Mouse (Mus musculus) forebrain, embryonic 16.5 days (tissue): ENCODE results near the gene Ace2. TPM values are rescaled to one million over a fixed set of nuclear protein-coding genes. Genes with fewer than 3 reads are reported as not detected.

Experiments
- ATAC-seq: fragments of 200-750 bp; cut with Nextera tagmentation; 2 replicates; pipeline ENCODE4 v1.8.0; 2017; ENCODE audit warnings: mild to moderate bottlenecking, moderate library complexity
- H3K27ac ChIP-seq: fragments of 300-500 bp; sonication (generic); 2 replicates; pipeline ENCODE4 v1.5.1; 2014; ENCODE audit warnings: low read length, control low read depth
- H3K27me3 ChIP-seq: fragments of 300-500 bp; sonication (generic); replicated peaks from 2 replicates; pipeline ENCODE4 v1.6.1; 2014; ENCODE audit warnings: low read length; ENCODE audit not compliant: control insufficient read depth, insufficient read depth
- H3K36me3 ChIP-seq: fragments of 300-500 bp; sonication (generic); 2 replicates; pipeline ENCODE4 v1.6.1; 2014; ENCODE audit not compliant: control insufficient read depth, insufficient read depth
- H3K4me1 ChIP-seq: fragments of 300-500 bp; sonication (generic); replicated peaks from 2 replicates; pipeline ENCODE4 v1.6.1; 2014; ENCODE audit warnings: low read length; ENCODE audit not compliant: control insufficient read depth, insufficient read depth
- H3K4me2 ChIP-seq: fragments of 300-500 bp; sonication (generic); 2 replicates; pipeline ENCODE4 v1.6.1; 2014; ENCODE audit warnings: mild to moderate bottlenecking, low read length, control low read depth
- H3K4me3 ChIP-seq: fragments of 300-500 bp; sonication (generic); replicated peaks from 2 replicates; pipeline ENCODE4 v1.5.1; 2014; ENCODE audit warnings: mild to moderate bottlenecking, low read length, control low read depth
- H3K9ac ChIP-seq: fragments of 300-500 bp; sonication (generic); replicated peaks from 2 replicates; pipeline ENCODE4 v1.6.1; 2014; ENCODE audit warnings: low read depth, low read length, control low read depth
- H3K9me3 ChIP-seq: fragments of 300-500 bp; sonication (generic); 2 replicates; pipeline ENCODE4 v1.6.1; 2016; ENCODE audit warnings: low read length; ENCODE audit not compliant: control insufficient read depth
- WGBS: fragments of 180-500 bp; shearing (Covaris S2); extraction: QIAGEN DNeasy Blood & Tissue Kit; methylation state at CpG from one replicate; pipeline ENCODE4 v1.1.7; 2014; 5-methylcytosine and 5-hydroxymethylcytosine counted together
- polyA plus RNA-seq: library from polyadenylated mRNA; unstranded; fragments of >200 nt; fragmentation: Nextera tagmentation; extraction: Ambion mirVana; gene quantifications from 2 replicates; pipeline ENCODE4 v1.2.1, GENCODE M21; 2015

The Ace2 gene
- polyA plus RNA-seq, 1 experiment from 2014 or later, result not detected

DNA sequence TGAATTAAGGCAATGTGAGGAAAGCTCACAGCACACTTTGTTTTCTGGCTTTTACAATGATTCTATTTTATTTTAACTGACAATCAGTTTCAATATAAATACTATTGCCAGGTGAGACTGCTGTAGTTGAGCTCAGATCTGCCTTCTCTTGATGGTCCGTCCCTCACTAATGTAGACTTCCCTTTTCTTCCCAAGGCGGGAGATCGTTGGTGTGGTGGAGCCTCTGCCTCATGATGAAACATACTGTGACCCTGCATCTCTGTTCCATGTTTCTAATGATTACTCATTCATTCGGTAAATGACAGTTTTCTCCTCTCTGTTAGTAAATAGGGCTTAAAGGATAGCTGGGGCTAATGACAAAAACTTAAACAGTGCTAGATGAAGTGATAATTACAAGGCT lies 34.7 kb downstream of the Ace2 start:
- H3K9me3 ChIP-seq, result no peaks in the 10 kb centered on the region
- 87% methylated on average over 4 of the region's 4 CpGs for WGBS
- no peaks in the 10 kb centered on the region for H3K36me3 ChIP-seq
- H3K4me3 ChIP-seq, result no peak overlapping the region
- ATAC-seq, result no peak
- H3K9ac ChIP-seq, result no peak overlapping the region
- no peaks in the 10 kb centered on the region for H3K4me1 ChIP-seq
- H3K27ac ChIP-seq, result no peak overlapping the region
- 0 out of 2 replicates have a peak, but pooled peaks cover 3% of the 10 kb centered on the region for H3K27me3 ChIP-seq
- no peak overlapping the region for H3K4me2 ChIP-seq

DNA sequence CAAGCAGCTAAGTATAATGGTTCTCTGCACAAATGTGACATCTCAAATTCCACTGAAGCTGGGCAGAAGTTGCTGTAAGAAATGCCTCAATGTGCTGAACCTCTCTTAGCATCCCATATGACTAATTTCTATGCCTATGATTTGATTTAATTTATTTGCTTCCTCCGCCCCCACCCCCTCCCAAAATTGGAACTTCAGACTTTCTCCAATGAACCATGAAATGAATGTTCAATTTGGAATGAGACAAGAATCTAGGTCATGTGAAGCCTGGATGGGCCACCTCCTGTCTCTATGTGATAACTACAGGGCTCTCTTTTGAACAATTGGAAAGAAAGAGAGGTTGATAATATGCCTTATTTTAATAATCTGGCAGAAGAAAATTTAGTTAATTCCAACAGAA lies 36.2 kb downstream of the Ace2 start:
- H3K4me2 ChIP-seq, result no peak overlapping the region
- 0 out of 2 replicates have a peak, but pooled peaks cover 3% of the 10 kb centered on the region for H3K27me3 ChIP-seq
- no peaks in the 10 kb centered on the region for H3K9me3 ChIP-seq
- 100% methylated on average over 1 of the region's 1 CpGs for WGBS
- no peak for ATAC-seq
- no peaks in the 10 kb centered on the region for H3K36me3 ChIP-seq
- no peak overlapping the region for H3K27ac ChIP-seq
- no peak overlapping the region for H3K4me3 ChIP-seq
- no peak overlapping the region for H3K9ac ChIP-seq
- H3K4me1 ChIP-seq, result no peaks in the 10 kb centered on the region

DNA sequence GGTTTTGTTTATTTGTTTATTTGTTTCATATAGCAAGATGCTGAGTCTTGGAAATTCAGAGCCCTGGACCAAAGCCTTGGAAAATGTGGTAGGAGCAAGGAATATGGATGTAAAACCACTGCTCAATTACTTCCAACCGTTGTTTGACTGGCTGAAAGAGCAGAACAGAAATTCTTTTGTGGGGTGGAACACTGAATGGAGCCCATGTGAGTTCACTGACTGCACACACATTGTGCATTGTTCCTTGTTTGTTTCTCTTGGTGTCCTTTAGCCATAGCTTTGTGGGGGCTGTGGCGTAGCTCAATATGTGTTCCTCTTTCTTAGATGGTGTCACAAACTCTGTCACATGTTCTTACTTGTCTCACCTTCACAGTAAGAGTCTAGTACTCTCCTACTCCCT lies 36.6 kb downstream of the Ace2 start:
- Histone ChIP-seq H3K4me1 (no peaks in the 10 kb centered on the region), H3K9me3 (no peaks in the 10 kb centered on the region), H3K27ac (no peak overlapping the region), H3K36me3 (no peaks in the 10 kb centered on the region), H3K4me3 (no peak overlapping the region), H3K27me3 (0 out of 2 replicates have a peak, but pooled peaks cover 3% of the 10 kb centered on the region), H3K9ac (no peak overlapping the region), H3K4me2 (no peak overlapping the region)
- ATAC-seq, result no peak
- WGBS, result 53% methylated on average over 2 of the region's 2 CpGs

DNA sequence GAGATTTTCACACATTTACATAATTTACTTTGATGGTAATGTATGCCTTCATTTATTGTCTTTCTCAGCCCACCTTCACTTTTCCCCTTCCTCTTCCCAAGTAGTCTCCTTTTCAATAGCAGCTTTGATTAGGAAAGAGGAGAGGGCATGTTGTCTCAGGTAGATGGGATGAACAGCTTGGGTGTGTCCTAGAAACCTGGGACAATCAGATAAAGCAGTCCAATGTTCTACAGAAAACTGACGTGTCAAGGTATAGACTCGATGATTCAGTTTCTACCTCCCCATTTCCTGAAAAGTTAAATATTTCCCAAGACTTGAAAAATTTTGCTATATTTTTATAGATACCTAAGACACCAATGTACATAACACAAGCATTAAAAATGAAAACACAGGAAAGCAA lies 39.7 kb downstream of the Ace2 start:
- no peaks in the 10 kb centered on the region for H3K4me1 ChIP-seq
- 78% methylated on average over 2 of the region's 2 CpGs for WGBS
- no peak overlapping the region for H3K27ac ChIP-seq
- H3K4me3 ChIP-seq, result no peak overlapping the region
- H3K9me3 ChIP-seq, result no peaks in the 10 kb centered on the region
- ATAC-seq, result no peak
- H3K36me3 ChIP-seq, result no peaks in the 10 kb centered on the region
- no peak overlapping the region for H3K4me2 ChIP-seq
- H3K27me3 ChIP-seq, result 0 out of 2 replicates have a peak, but pooled peaks cover 3% of the 10 kb centered on the region
- no peak overlapping the region for H3K9ac ChIP-seq

DNA sequence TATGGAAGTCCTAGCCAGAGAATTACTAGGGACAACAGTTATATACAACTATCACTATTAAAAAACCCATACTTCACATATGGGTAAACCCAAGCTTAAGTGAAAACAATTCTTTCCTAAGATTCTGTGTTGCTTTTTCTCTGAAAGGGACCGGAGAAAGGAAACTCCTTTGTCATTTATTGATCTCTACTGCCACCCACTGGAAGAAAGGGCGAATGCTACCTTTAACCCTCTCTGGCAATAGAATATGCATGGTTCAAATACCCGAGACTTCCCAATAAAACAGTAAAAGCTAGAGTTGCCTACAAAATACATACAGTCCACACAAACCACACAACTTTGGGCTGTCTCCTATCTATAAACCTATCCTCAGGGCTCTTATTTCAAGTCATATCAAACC lies 40.6 kb downstream of the Ace2 start:
- no peak overlapping the region for H3K27ac ChIP-seq
- ATAC-seq, result peak; percentile 66
- WGBS, result 10% methylated on average over 3 of the region's 3 CpGs
- no peak overlapping the region for H3K9ac ChIP-seq
- no peak overlapping the region for H3K4me3 ChIP-seq
- 0 out of 2 replicates have a peak, but pooled peaks cover 3% of the 10 kb centered on the region for H3K27me3 ChIP-seq
- no peaks in the 10 kb centered on the region for H3K9me3 ChIP-seq
- no peaks in the 10 kb centered on the region for H3K4me1 ChIP-seq
- no peak overlapping the region for H3K4me2 ChIP-seq
- no peaks in the 10 kb centered on the region for H3K36me3 ChIP-seq

DNA sequence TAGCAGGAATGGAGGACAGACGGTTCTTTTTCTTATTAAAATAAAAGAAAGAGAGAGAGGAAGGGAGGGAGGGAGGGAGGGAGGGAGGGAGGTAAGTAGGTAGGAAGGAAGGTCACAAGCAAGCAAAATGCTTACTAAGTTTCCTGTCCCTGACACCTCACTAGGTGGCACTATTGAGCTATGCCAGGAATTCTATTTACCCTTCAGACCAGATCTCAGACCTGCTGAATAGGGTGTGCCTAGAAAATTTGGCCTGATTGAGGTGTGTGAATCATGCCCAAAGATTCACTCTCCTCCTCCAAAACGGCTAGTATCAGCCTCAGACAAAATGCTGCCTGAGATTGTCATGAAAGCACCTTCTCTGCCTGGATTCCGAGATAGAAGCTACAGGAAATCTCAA lies 44.7 kb downstream of the Ace2 start:
- Histone ChIP-seq H3K4me1 (no peaks in the 10 kb centered on the region), H3K27me3 (no peaks in the 10 kb centered on the region), H3K9me3 (no peaks in the 10 kb centered on the region), H3K4me2 (no peak overlapping the region), H3K4me3 (no peak overlapping the region), H3K9ac (no peak overlapping the region), H3K36me3 (no peaks in the 10 kb centered on the region), H3K27ac (no peak overlapping the region)
- WGBS, result 38% methylated on average over 3 of the region's 3 CpGs
- ATAC-seq, result peak; percentile 40; the same call in 1 of the 2 replicates

DNA sequence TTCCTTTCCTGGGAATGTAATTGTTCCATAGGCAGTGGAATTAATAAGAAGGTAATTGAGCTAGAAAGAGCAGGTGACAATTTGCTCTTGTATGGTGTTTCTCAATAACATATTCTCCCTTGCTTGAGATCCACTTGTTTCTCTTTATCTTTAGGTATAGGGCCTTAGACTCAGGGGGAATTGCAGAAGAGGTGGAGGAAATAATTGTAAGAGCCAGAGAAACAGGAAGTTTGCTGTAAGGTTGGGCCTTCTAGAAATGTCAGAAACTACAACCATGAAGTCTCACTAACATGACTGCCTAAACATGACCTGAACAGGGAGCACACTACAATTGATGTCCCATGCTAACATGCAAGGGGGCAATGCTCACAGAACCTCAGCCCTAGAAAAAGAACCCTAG lies 50.7 kb downstream of the Ace2 start:
- no peaks in the 10 kb centered on the region for H3K36me3 ChIP-seq
- no peaks in the 10 kb centered on the region for H3K9me3 ChIP-seq
- no peak for ATAC-seq
- H3K27ac ChIP-seq, result no peak overlapping the region
- no peak overlapping the region for H3K9ac ChIP-seq
- no peak overlapping the region for H3K4me2 ChIP-seq
- H3K27me3 ChIP-seq, result no peaks in the 10 kb centered on the region
- no peaks in the 10 kb centered on the region for H3K4me1 ChIP-seq
- H3K4me3 ChIP-seq, result no peak overlapping the region

DNA sequence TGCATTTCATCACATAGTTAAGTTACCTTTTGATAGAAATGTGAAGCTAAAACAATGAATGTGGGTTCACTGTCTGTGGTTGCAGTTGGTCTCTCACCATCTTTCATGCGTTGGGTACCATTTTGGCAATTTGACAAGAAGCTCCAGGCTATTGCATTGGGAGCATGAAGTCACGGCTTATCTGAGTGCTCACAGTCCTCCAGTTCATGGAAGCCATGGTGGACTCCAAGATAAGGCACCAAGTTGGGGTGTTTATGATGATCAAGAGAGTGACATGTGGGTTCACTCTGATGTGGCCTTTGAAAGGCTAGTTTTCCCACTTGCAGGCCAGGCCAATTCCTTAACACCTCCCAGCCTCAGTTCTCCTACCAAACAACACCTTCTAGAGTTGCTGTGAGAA lies 58.5 kb downstream of the Ace2 start:
- WGBS, result 93% methylated on average over 2 of the region's 2 CpGs

DNA sequence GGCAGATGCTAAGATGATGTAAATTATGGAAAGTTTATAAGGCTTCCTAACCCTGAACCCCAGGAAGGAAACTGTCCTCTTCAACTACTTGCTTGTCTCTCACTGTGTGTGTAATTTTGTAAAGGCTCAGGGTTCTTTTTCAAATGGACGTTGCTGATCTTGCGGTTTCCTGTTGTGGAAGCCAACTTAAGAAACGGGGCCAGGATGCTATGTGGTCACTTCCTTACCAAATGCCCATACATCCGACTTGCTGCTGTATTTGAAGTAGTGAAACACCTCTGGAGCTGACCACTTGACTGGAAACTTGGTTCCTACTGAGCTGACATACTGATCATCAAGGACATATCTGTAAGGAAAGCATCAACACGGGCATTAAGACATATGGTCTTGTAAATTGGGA lies 61.4 kb downstream of the Ace2 start:
- WGBS, result 90% methylated on average over 5 of the region's 5 CpGs
- no peak overlapping the region for H3K9ac ChIP-seq
- H3K4me2 ChIP-seq, result no peak overlapping the region
- H3K27ac ChIP-seq, result no peak overlapping the region
- H3K36me3 ChIP-seq, result no peaks in the 10 kb centered on the region
- ATAC-seq, result no peak
- H3K9me3 ChIP-seq, result no peaks in the 10 kb centered on the region
- no peaks in the 10 kb centered on the region for H3K4me1 ChIP-seq
- no peak overlapping the region for H3K4me3 ChIP-seq
- H3K27me3 ChIP-seq, result no peaks in the 10 kb centered on the region

More for the DNA sequence above, 58.5 kb downstream of the Ace2 start:
- no peak overlapping the region for H3K4me2 ChIP-seq
- ATAC-seq, result no peak
- H3K4me3 ChIP-seq, result no peak overlapping the region
- no peaks in the 10 kb centered on the region for H3K4me1 ChIP-seq
- H3K27ac ChIP-seq, result no peak overlapping the region
- no peaks in the 10 kb centered on the region for H3K36me3 ChIP-seq
- H3K9ac ChIP-seq, result no peak overlapping the region
- H3K27me3 ChIP-seq, result no peaks in the 10 kb centered on the region
- no peaks in the 10 kb centered on the region for H3K9me3 ChIP-seq

DNA sequence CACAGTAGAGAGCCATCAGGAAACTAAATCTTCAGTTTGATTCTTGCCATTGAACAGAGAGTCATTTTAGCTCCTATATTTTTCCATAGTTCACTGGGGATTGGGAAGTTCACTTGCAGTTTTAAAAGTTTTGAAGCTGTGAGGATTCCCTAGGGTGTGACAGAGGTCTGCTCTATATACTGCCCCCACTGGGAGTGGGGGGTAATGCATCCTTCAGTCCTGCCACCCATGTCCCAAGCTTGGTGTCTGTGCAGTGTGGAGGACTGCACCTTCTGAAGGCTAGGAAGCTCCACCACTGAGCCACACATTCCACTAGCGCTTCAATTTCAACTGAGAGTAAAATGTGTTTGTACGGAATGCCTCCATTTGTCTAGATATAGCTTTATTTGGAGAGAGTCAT lies 82.9 kb downstream of the Ace2 start:
- WGBS, result 72% methylated on average over 2 of the region's 2 CpGs
- no peak for ATAC-seq
- H3K27me3 ChIP-seq, result no peaks in the 10 kb centered on the region
- H3K9ac ChIP-seq, result no peak overlapping the region
- no peaks in the 10 kb centered on the region for H3K36me3 ChIP-seq
- H3K4me2 ChIP-seq, result no peak overlapping the region
- H3K4me1 ChIP-seq, result no peaks in the 10 kb centered on the region
- H3K9me3 ChIP-seq, result no peaks in the 10 kb centered on the region; the same call in 1 of the 2 replicates
- H3K4me3 ChIP-seq, result no peak overlapping the region
- no peak overlapping the region for H3K27ac ChIP-seq
